Mouse (Mus musculus): ENCODE results near the gene Pfdn5. TPM values are rescaled to one million over a fixed set of nuclear protein-coding genes. Genes with fewer than 3 reads are reported as not detected.
A peak's percentile ranks its signal among the peaks of the same experiment; 100 is the strongest.

The Pfdn5 gene
- total RNA-seq, 1 experiment = 201 TPM

GRCm38 (mm10) chr15:102358834-102359233 lies 32.9 kb downstream of the Pfdn5 start:
- Histone ChIP-seq H3K4me3 (ENCODE audit: insufficient read depth in 1 of 2, low read depth in 1 of 2, low read length in 2 of 2, poor library complexity in 1 of 2, severe bottlenecking in 1 of 2) (peak overlapping the region; percentile 55 to 69), H3K27ac (ENCODE audit: insufficient read depth, low read depth, low read length, poor library complexity, severe bottlenecking) (no peak overlapping the region), H3K4me1 (ENCODE audit: control insufficient read depth in 2 of 2, insufficient read depth in 2 of 2, low read length in 2 of 2, poor library complexity in 1 of 2) (peaks cover 1 to 7% of the 10 kb centered on the region in 2 experiments; a peak in 1 of 4 replicates), H3K36me3 (ENCODE audit: control insufficient read depth, insufficient read depth, low read length, poor library complexity, severe bottlenecking) (no peaks in the 10 kb centered on the region), H3K9me3 (ENCODE audit: control insufficient read depth, insufficient read depth, low read depth, low read length) (no peaks in the 10 kb centered on the region), H3K9ac (ENCODE audit: insufficient read depth, low read depth, low read length, poor library complexity, severe bottlenecking) (0 out of 2 replicates have a peak overlapping the region, but pooled peaks have one; percentile 8)
- in situ Hi-C loops (cut with MboI; ENCODE audit: low sequenced_read_pairs in 2 of 2, unreplicated experiment in 2 of 2) = no loop called here
- no peak for TF ChIP-seq ZC3H11A (IDR thresholded peaks at IDR 0.05; ENCODE audit: borderline replicate concordance, low read depth, low read length)
- TF ChIP-seq HCFC1 (IDR thresholded peaks at IDR 0.05; ENCODE audit: borderline replicate concordance, insufficient read depth, low read length) = no peak
- no peak for TF ChIP-seq MAFK (IDR thresholded peaks at IDR 0.05; ENCODE audit: insufficient read depth, low read depth, low read length)
- no peak for TF ChIP-seq CHD2 (IDR thresholded peaks at IDR 0.05; ENCODE audit: low read depth, low read length)
- no peak for TF ChIP-seq ZNF384 (IDR thresholded peaks at IDR 0.05; ENCODE audit: low read depth, low read length)
- no peak for DNase-seq (ENCODE audit: low read depth, low spot score)

GRCm38 (mm10) chr15:102362648-102363047 lies 36.7 kb downstream of the Pfdn5 start:
- Histone ChIP-seq H3K9ac (ENCODE audit: insufficient read depth, low read depth, low read length, poor library complexity, severe bottlenecking) (no peak overlapping the region), H3K27ac (ENCODE audit: insufficient read depth, low read depth, low read length, poor library complexity, severe bottlenecking) (no peak overlapping the region), H3K4me1 (ENCODE audit: control insufficient read depth in 2 of 2, insufficient read depth in 2 of 2, low read length in 2 of 2, poor library complexity in 1 of 2) (peaks cover 1 to 13% of the 10 kb centered on the region in 2 experiments; a peak in 1 of 4 replicates), H3K4me3 (ENCODE audit: insufficient read depth in 1 of 2, low read depth in 1 of 2, low read length in 2 of 2, poor library complexity in 1 of 2, severe bottlenecking in 1 of 2) (no peak overlapping the region), H3K9me3 (ENCODE audit: control insufficient read depth, insufficient read depth, low read depth, low read length) (no peaks in the 10 kb centered on the region), H3K36me3 (ENCODE audit: control insufficient read depth, insufficient read depth, low read length, poor library complexity, severe bottlenecking) (no peaks in the 10 kb centered on the region)
- DNase-seq (ENCODE audit: low read depth, low spot score) = no peak
- TF ChIP-seq HCFC1 (IDR thresholded peaks at IDR 0.05; ENCODE audit: borderline replicate concordance, insufficient read depth, low read length) (no peak), ZC3H11A (IDR thresholded peaks at IDR 0.05; ENCODE audit: borderline replicate concordance, low read depth, low read length) (no peak), CHD2 (IDR thresholded peaks at IDR 0.05; ENCODE audit: low read depth, low read length) (no peak), ZNF384 (IDR thresholded peaks at IDR 0.05; ENCODE audit: low read depth, low read length) (no peak), MAFK (IDR thresholded peaks at IDR 0.05; ENCODE audit: insufficient read depth, low read depth, low read length) (no peak)
- in situ Hi-C loops (cut with MboI; ENCODE audit: low sequenced_read_pairs in 2 of 2, unreplicated experiment in 2 of 2) = no loop called here

- in situ Hi-C loops (cut with MboI; ENCODE audit: low sequenced_read_pairs in 2 of 2, unreplicated experiment in 2 of 2) = no loop called here
- peaks cover 0 to 6% of the 10 kb centered on the region in 2 experiments; a peak in 1 of 4 replicates for H3K4me1 ChIP-seq (ENCODE audit: control insufficient read depth in 2 of 2, insufficient read depth in 2 of 2, low read length in 2 of 2, poor library complexity in 1 of 2)
- no peak for TF ChIP-seq CHD2 (IDR thresholded peaks at IDR 0.05; ENCODE audit: low read depth, low read length)
- no peak for TF ChIP-seq HCFC1 (IDR thresholded peaks at IDR 0.05; ENCODE audit: borderline replicate concordance, insufficient read depth, low read length)
- no peak for TF ChIP-seq MAFK (IDR thresholded peaks at IDR 0.05; ENCODE audit: insufficient read depth, low read depth, low read length)
- TF ChIP-seq ZNF384 (IDR thresholded peaks at IDR 0.05; ENCODE audit: low read depth, low read length) = no peak
- TF ChIP-seq ZC3H11A (IDR thresholded peaks at IDR 0.05; ENCODE audit: borderline replicate concordance, low read depth, low read length) = no peak
- H3K4me3 ChIP-seq (ENCODE audit: insufficient read depth in 1 of 2, low read depth in 1 of 2, low read length in 2 of 2, poor library complexity in 1 of 2, severe bottlenecking in 1 of 2) = no peak overlapping the region
- H3K27ac ChIP-seq (ENCODE audit: insufficient read depth, low read depth, low read length, poor library complexity, severe bottlenecking) = no peak overlapping the region
- DNase-seq (ENCODE audit: low read depth, low spot score) = no peak
- H3K9me3 ChIP-seq (ENCODE audit: control insufficient read depth, insufficient read depth, low read depth, low read length) = no peaks in the 10 kb centered on the region
- no peaks in the 10 kb centered on the region for H3K36me3 ChIP-seq (ENCODE audit: control insufficient read depth, insufficient read depth, low read length, poor library complexity, severe bottlenecking)
- H3K9ac ChIP-seq (ENCODE audit: insufficient read depth, low read depth, low read length, poor library complexity, severe bottlenecking) = no peak overlapping the region
These were observed 38.8 kb downstream of the Pfdn5 start for GRCm38 (mm10) chr15:102364678-102365077.

GRCm38 (mm10) chr15:102366238-102366637 lies 40.3 kb downstream of the Pfdn5 start:
- Histone ChIP-seq H3K9ac (ENCODE audit: insufficient read depth, low read depth, low read length, poor library complexity, severe bottlenecking) (no peak overlapping the region), H3K27ac (ENCODE audit: insufficient read depth, low read depth, low read length, poor library complexity, severe bottlenecking) (no peak overlapping the region), H3K36me3 (ENCODE audit: control insufficient read depth, insufficient read depth, low read length, poor library complexity, severe bottlenecking) (no peaks in the 10 kb centered on the region), H3K4me1 (ENCODE audit: control insufficient read depth in 2 of 2, insufficient read depth in 2 of 2, low read length in 2 of 2, poor library complexity in 1 of 2) (peaks cover 4 to 16% of the 10 kb centered on the region in 2 experiments; a peak in 3 of 4 replicates), H3K4me3 (ENCODE audit: insufficient read depth in 1 of 2, low read depth in 1 of 2, low read length in 2 of 2, poor library complexity in 1 of 2, severe bottlenecking in 1 of 2) (no peak overlapping the region), H3K9me3 (ENCODE audit: control insufficient read depth, insufficient read depth, low read depth, low read length) (no peaks in the 10 kb centered on the region)
- TF ChIP-seq CHD2 (IDR thresholded peaks at IDR 0.05; ENCODE audit: low read depth, low read length) = no peak
- no peak for TF ChIP-seq ZC3H11A (IDR thresholded peaks at IDR 0.05; ENCODE audit: borderline replicate concordance, low read depth, low read length)
- TF ChIP-seq MAFK (IDR thresholded peaks at IDR 0.05; ENCODE audit: insufficient read depth, low read depth, low read length) = no peak
- no peak for TF ChIP-seq HCFC1 (IDR thresholded peaks at IDR 0.05; ENCODE audit: borderline replicate concordance, insufficient read depth, low read length)
- no peak for TF ChIP-seq ZNF384 (IDR thresholded peaks at IDR 0.05; ENCODE audit: low read depth, low read length)
- in situ Hi-C loops (cut with MboI; ENCODE audit: low sequenced_read_pairs in 2 of 2, unreplicated experiment in 2 of 2) = no loop called here
- no peak for DNase-seq (ENCODE audit: low read depth, low spot score)

Measured in ES-E14 (cell line).